Mouse (Mus musculus) myocyte (in vitro differentiated cells): ENCODE measurements at regions not wholly inside any gene's neighbourhood (a gene's known extent, or its start where the extent isn't known, plus 50 kb on each side); places are given as distances from the start of the nearest gene placed in this dataset.

Experiments used
- H3K27me3 ChIP-seq: one replicate; pipeline ENCODE4 v1.6.1; 2011; ENCODE audit not compliant: control insufficient read depth, insufficient read depth, insufficient read length
- H3K36me3 ChIP-seq: one replicate; pipeline ENCODE4 v1.6.1; 2011; ENCODE audit not compliant: control insufficient read depth, insufficient read depth
- H3K4me2 ChIP-seq: one replicate; pipeline ENCODE4 v1.6.1; 2011; ENCODE audit warnings: low read depth, control low read depth
- H3K4me3 ChIP-seq: one replicate; pipeline ENCODE4 v1.5.1; 2011; ENCODE audit warnings: mild to moderate bottlenecking, control low read depth, moderate library complexity
- H3K79me2 ChIP-seq: one replicate; pipeline ENCODE4 v1.6.1; 2011; ENCODE audit not compliant: control insufficient read depth, insufficient read depth
- H3ac ChIP-seq: one replicate; pipeline ENCODE4 v1.6.1; 2011; ENCODE audit not compliant: control insufficient read depth, insufficient read length
- CEBPB ChIP-seq: IDR thresholded peaks from 2 replicates; pipeline ENCODE4 v1.6.1; 2011; ENCODE audit warnings: mild to moderate bottlenecking, moderate library complexity; ENCODE audit not compliant: poor library complexity, insufficient read depth, severe bottlenecking
- E2F4 ChIP-seq: IDR thresholded peaks from one replicate; pipeline ENCODE4 v1.6.1; 2011; ENCODE audit warnings: mild to moderate bottlenecking, control low read depth, moderate library complexity; ENCODE audit not compliant: insufficient read depth
- MAX ChIP-seq: IDR thresholded peaks from one replicate; pipeline ENCODE4 v1.6.1; 2011; ENCODE audit warnings: low read depth, mild to moderate bottlenecking, control low read depth
- MYOD1 ChIP-seq, 3 experiments: IDR thresholded peaks; one replicate each; pipeline ENCODE4 v1.6.1; 2011; ENCODE audit warnings: control low read depth in 2 of 3, low read depth in 2 of 3, mild to moderate bottlenecking in 2 of 3, moderate library complexity in 1 of 3; ENCODE audit not compliant: insufficient read length in 2 of 3, control insufficient read depth in 1 of 3
- MYOG ChIP-seq, 3 experiments: IDR thresholded peaks; one replicate each; pipeline ENCODE4 v1.6.1; 2011; ENCODE audit warnings: control low read depth in 2 of 3, low read depth in 2 of 3, mild to moderate bottlenecking in 2 of 3; ENCODE audit not compliant: insufficient read length in 2 of 3, control insufficient read depth in 1 of 3, insufficient read depth in 1 of 3
- POLR2A ChIP-seq: IDR thresholded peaks from one replicate; pipeline ENCODE4 v1.6.1; 2011; ENCODE audit warnings: low read depth, mild to moderate bottlenecking, control low read depth, moderate library complexity; ENCODE audit not compliant: insufficient read length
- POLR2AphosphoS2 ChIP-seq: IDR thresholded peaks from one replicate; pipeline ENCODE4 v1.6.1; 2011; ENCODE audit warnings: low read depth, control low read depth; ENCODE audit not compliant: insufficient read length
- REST ChIP-seq: IDR thresholded peaks from one replicate; pipeline ENCODE4 v1.6.1; 2011; ENCODE audit warnings: mild to moderate bottlenecking, control low read depth, moderate library complexity; ENCODE audit not compliant: insufficient read depth, insufficient read length
- SRF ChIP-seq: IDR thresholded peaks from one replicate; pipeline ENCODE4 v1.6.1; 2011; ENCODE audit warnings: low read depth; ENCODE audit not compliant: control insufficient read depth, insufficient read length
- TCF12 ChIP-seq: IDR thresholded peaks from one replicate; pipeline ENCODE4 v1.6.1; 2011; ENCODE audit warnings: mild to moderate bottlenecking, control low read depth; ENCODE audit not compliant: poor library complexity, insufficient read depth, severe bottlenecking
- TCF3 ChIP-seq: IDR thresholded peaks from one replicate; pipeline ENCODE4 v1.6.1; 2011; ENCODE audit warnings: low read depth, control low read depth; ENCODE audit not compliant: insufficient read length
- USF1 ChIP-seq: IDR thresholded peaks from one replicate; pipeline ENCODE4 v1.6.1; 2011; ENCODE audit warnings: low read depth, mild to moderate bottlenecking, control low read depth, moderate library complexity

GRCm38 (mm10) chr16:24232001-24232530, 161.2 kb upstream of the Lpp start:
- no peaks in the 10 kb centered on the region for H3K36me3 ChIP-seq
- no peak for TF ChIP-seq USF1
- peak; percentile 56 to 81 (median 76) for TF ChIP-seq MYOD1 (IDR thresholded peaks at IDR 0.05; ENCODE audit: control insufficient read depth in 1 of 3, insufficient read length in 2 of 3, low read depth in 2 of 3)
- no peak for TF ChIP-seq POLR2AphosphoS2
- TF ChIP-seq MYOG (IDR thresholded peaks at IDR 0.05; ENCODE audit: control insufficient read depth in 1 of 3, insufficient read depth in 1 of 3, insufficient read length in 2 of 3, low read depth in 2 of 3), result peak in 2 of 3 experiments; percentile 56 to 68
- peak; percentile 33 for TF ChIP-seq TCF12
- no peak for TF ChIP-seq TCF3
- TF ChIP-seq E2F4, result no peak
- TF ChIP-seq POLR2A, result no peak
- no peak for TF ChIP-seq REST
- TF ChIP-seq MAX, result no peak
- 0 out of 2 replicates have a peak, but pooled peaks have one; percentile 20 for TF ChIP-seq CEBPB
- no peak for TF ChIP-seq SRF
- H3K4me3 ChIP-seq, result no peak overlapping the region
- no peaks in the 10 kb centered on the region for H3K79me2 ChIP-seq
- H3K27me3 ChIP-seq, result no peaks in the 10 kb centered on the region
- no peak overlapping the region for H3ac ChIP-seq
- peak overlapping the region; percentile 35 for H3K4me2 ChIP-seq

DNA sequence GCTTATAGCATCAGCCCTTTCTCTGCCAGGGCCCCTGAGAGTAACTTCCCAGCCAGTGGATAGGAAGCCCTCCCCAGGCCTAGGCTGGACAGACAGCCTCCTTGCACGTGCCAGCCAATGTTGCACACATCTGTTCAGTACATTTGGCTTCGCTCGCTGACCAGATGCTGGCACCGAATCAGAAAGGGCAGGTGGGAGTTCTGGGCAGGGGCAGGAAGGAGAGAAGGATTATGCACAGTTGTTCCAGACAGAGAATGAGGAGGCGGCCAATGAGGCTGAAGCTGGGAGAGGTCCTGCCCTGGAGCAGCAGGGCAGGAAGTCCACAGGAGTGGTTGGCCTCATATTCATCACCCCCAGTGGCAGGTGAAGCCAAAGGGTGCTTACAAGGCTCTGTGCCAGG, 161.8 kb upstream of the Lpp start:
- no peaks in the 10 kb centered on the region for H3K36me3 ChIP-seq
- no peaks in the 10 kb centered on the region for H3K79me2 ChIP-seq
- H3ac ChIP-seq, result no peak overlapping the region
- TF ChIP-seq E2F4, result no peak
- no peak for TF ChIP-seq CEBPB
- peak; percentile 71 for TF ChIP-seq TCF3
- TF ChIP-seq MYOG (IDR thresholded peaks at IDR 0.05; ENCODE audit: control insufficient read depth in 1 of 3, insufficient read depth in 1 of 3, insufficient read length in 2 of 3, low read depth in 2 of 3), result peak; percentile 92 to 99 (median 93)
- TF ChIP-seq TCF12, result peak; percentile 94
- peak in 2 of 3 experiments; percentile 19 to 89 for TF ChIP-seq MYOD1 (IDR thresholded peaks at IDR 0.05; ENCODE audit: control insufficient read depth in 1 of 3, insufficient read length in 2 of 3, low read depth in 2 of 3)
- no peak overlapping the region for H3K4me2 ChIP-seq
- no peaks in the 10 kb centered on the region for H3K27me3 ChIP-seq
- no peak overlapping the region for H3K4me3 ChIP-seq

- Histone ChIP-seq H3K79me2 (no peaks in the 10 kb centered on the region), H3ac (no peak overlapping the region), H3K36me3 (no peaks in the 10 kb centered on the region), H3K4me3 (no peak overlapping the region), H3K4me2 (no peak overlapping the region), H3K27me3 (no peaks in the 10 kb centered on the region)
- no peak for TF ChIP-seq SRF
- TF ChIP-seq E2F4, result no peak
- no peak for TF ChIP-seq MYOG (IDR thresholded peaks at IDR 0.05; ENCODE audit: control insufficient read depth in 1 of 3, insufficient read depth in 1 of 3, insufficient read length in 2 of 3, low read depth in 2 of 3)
- TF ChIP-seq CEBPB, result no peak
- TF ChIP-seq REST, result no peak
- no peak for TF ChIP-seq MYOD1 (IDR thresholded peaks at IDR 0.05; ENCODE audit: control insufficient read depth in 1 of 3, insufficient read length in 2 of 3, low read depth in 2 of 3)
- no peak for TF ChIP-seq TCF12
- no peak for TF ChIP-seq POLR2A
- TF ChIP-seq POLR2AphosphoS2, result no peak
- no peak for TF ChIP-seq USF1
- no peak for TF ChIP-seq MAX
- no peak for TF ChIP-seq TCF3
These were observed 164.2 kb upstream of the Lpp start for GRCm38 (mm10) chr16:24229002-24229607.

- H3K27me3 ChIP-seq, result no peaks in the 10 kb centered on the region
- TF ChIP-seq E2F4, result no peak
- TF ChIP-seq POLR2A, result no peak
- no peak for TF ChIP-seq USF1
- TF ChIP-seq CEBPB, result no peak
- no peak for TF ChIP-seq POLR2AphosphoS2
- no peak for TF ChIP-seq SRF
- no peak for TF ChIP-seq MYOG (IDR thresholded peaks at IDR 0.05; ENCODE audit: control insufficient read depth in 1 of 3, insufficient read depth in 1 of 3, insufficient read length in 2 of 3, low read depth in 2 of 3)
- TF ChIP-seq TCF3, result no peak
- no peak for TF ChIP-seq TCF12
- TF ChIP-seq MYOD1 (IDR thresholded peaks at IDR 0.05; ENCODE audit: control insufficient read depth in 1 of 3, insufficient read length in 2 of 3, low read depth in 2 of 3), result no peak
- no peak for TF ChIP-seq REST
- TF ChIP-seq MAX, result no peak
- H3K36me3 ChIP-seq, result no peaks in the 10 kb centered on the region
- no peak overlapping the region for H3K4me3 ChIP-seq
- H3K79me2 ChIP-seq, result no peaks in the 10 kb centered on the region
- H3K4me2 ChIP-seq, result no peak overlapping the region
- no peak overlapping the region for H3ac ChIP-seq
These were observed 167.4 kb upstream of the Lpp start for GRCm38 (mm10) chr16:24225897-24226296.

- no peaks in the 10 kb centered on the region for H3K27me3 ChIP-seq
- no peaks in the 10 kb centered on the region for H3K79me2 ChIP-seq
- no peak for TF ChIP-seq TCF3
- TF ChIP-seq POLR2AphosphoS2, result no peak
- no peak for TF ChIP-seq MAX
- TF ChIP-seq USF1, result no peak
- no peak for TF ChIP-seq CEBPB
- H3K4me3 ChIP-seq, result no peak overlapping the region
- H3K36me3 ChIP-seq, result no peaks in the 10 kb centered on the region
- no peak overlapping the region for H3K4me2 ChIP-seq
- H3ac ChIP-seq, result no peak overlapping the region
These were observed 168.2 kb upstream of the Lpp start for GRCm38 (mm10) chr16:24225090-24225489.
